Mouse (Mus musculus): ENCODE results near the gene Adamtsl3.

- TF ChIP-seq CTCF (IDR thresholded peaks at IDR 0.05; ENCODE audit: control insufficient read depth, insufficient read depth, insufficient read length) (no peak), MAX (IDR thresholded peaks at IDR 0.05) (no peak), MYOD1 (IDR thresholded peaks at IDR 0.05; ENCODE audit: control insufficient read depth, insufficient read length, low read depth) (no peak)
Measured at GRCm38 (mm10) chr7:82590931-82591330, 255.4 kb downstream of the Adamtsl3 start.

All from C2C12 (cell line).